Mouse (Mus musculus) bone marrow, adult 2 months (tissue): ENCODE measurements around the gene Osbpl3.

Experiments
- CTCF ChIP-seq: fragments of 200-500 bp; IDR thresholded peaks from 2 replicates; pipeline ENCODE4 v1.5.1; 2011; ENCODE audit warnings: low read length, control low read depth; ENCODE audit not compliant: control insufficient read depth, insufficient read depth
- POLR2A ChIP-seq: fragments of 200-500 bp; IDR thresholded peaks from 2 replicates; pipeline ENCODE4 v1.6.1; 2011; ENCODE audit warnings: low read depth, mild to moderate bottlenecking, control low read depth, low read length, borderline replicate concordance; ENCODE audit not compliant: control insufficient read depth

DNA sequence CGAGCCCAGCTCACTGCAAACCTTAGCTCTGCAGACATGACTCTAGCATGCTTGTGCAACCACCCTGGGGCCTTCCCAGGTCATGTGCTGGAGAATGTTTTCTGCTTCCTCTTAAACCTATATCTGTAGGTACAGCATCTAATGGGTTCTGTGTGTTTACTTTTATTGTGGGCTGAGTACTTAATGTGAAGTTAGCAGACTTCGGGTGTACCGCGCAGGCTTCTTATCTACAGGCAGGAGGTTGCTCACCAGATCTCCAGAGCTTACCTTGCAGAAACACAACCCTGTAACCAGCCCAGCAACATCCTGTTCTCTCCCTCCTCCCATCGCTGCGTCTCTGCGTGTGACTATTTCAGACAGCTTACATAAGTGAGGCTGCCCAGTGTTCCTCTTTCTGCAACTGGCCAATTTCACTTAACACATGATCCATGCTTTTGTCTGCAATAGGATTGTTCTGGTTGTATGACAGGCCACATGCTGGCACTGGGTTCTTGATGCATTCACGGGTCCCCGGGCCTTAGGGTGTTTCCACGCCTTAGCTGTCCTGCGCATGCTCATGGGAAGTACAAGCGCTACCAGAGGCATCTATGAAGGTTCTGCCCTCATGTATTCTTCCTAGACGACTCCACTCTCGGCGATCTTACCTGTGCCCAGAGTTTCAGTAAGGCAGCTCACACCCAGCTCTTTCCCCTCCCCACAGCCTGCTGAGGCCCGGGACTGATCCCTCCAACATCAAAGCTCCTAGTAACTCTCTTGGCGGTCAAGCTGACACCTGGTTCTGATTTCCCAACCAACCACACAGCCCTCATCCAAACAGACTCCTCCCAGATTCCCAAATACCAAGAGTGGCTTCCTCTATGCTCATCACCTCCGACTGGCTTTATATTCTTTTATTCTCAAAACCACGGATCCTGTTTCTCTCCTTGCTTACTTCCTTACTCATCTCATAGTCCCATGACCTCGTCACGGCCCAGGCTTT lies 78.0 kb downstream of the Osbpl3 start:
- TF ChIP-seq POLR2A, result no peak
- TF ChIP-seq CTCF, result no peak
